Mouse (Mus musculus): ENCODE results near the gene Ssr4. TPM values are rescaled to one million over a fixed set of nuclear protein-coding genes. Genes with fewer than 3 reads are reported as not detected.

The Ssr4 gene
- polyA plus RNA-seq, 1 experiment: not detected

DNA sequence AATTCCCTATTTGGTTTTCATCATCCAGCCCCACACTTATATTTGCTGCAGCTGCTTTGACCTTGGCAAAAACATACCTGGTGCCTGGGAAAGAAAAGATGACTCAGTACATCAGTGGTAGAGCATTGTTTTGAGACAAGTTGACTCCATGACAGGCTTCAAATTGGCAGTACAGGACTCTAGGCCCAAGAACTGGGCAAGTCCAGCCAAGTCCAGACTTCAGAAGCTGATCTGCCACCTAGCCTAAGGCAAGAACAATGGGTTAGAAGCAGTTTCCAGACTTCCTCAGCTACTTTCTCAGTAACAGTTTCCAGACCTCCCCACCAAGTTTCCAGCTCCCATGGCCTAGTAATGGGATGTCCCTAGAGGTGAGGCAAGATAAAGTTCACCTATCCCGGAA lies 48.9 kb downstream of the Ssr4 start:
- WGBS: 92% methylated on average over 1 of the region's 1 CpGs
- Histone ChIP-seq H3K4me3 (ENCODE audit: insufficient read depth, low read depth, low read length) (no peak overlapping the region), H3K4me1 (ENCODE audit: control insufficient read depth, insufficient read depth, low read length) (no peaks in the 10 kb centered on the region), H3K27ac (ENCODE audit: insufficient read depth, low read depth, low read length) (no peak overlapping the region)
- no peak for TF ChIP-seq CTCF (IDR thresholded peaks at IDR 0.05; ENCODE audit: insufficient read depth, low read depth, low read length)
- TF ChIP-seq POLR2A (IDR thresholded peaks at IDR 0.05; ENCODE audit: insufficient read depth, low read depth, low read length): no peak

DNA sequence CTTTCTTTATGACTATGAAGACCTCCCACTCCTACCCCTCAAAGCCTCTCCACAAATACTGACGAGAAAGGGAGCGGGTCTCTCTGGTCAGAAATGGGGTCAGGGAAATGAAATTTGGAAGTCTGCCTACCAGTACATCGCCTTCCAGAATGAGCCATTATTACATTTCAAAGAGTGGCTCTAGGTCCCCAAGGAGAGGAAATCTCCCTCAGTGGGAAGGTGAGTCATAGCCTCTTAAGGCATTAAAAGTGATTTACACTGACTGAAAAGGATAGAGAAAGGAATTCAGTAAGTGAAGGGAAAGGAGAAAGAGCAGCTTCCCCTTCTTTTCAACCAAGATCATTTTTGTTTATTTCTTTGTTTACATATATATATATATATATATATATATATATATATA lies 49.9 kb downstream of the Ssr4 start:
- no peak overlapping the region for H3K27ac ChIP-seq (ENCODE audit: insufficient read depth, low read depth, low read length)
- no peaks in the 10 kb centered on the region for H3K4me1 ChIP-seq (ENCODE audit: control insufficient read depth, insufficient read depth, low read length)
- WGBS: 75% methylated on average over 3 of the region's 3 CpGs
- TF ChIP-seq POLR2A (IDR thresholded peaks at IDR 0.05; ENCODE audit: insufficient read depth, low read depth, low read length) (no peak), CTCF (IDR thresholded peaks at IDR 0.05; ENCODE audit: insufficient read depth, low read depth, low read length) (no peak)
- H3K4me3 ChIP-seq (ENCODE audit: insufficient read depth, low read depth, low read length): no peak overlapping the region

Other genes with a start within 250 kb of the Ssr4 start
- not detected in 2 replicates for gene Dusp9, start 147.6 kb upstream of the Ssr4 start, polyA plus RNA-seq (2012; ENCODE audit: insufficient read depth, insufficient read length, low replicate concordance, missing spikeins)
- not detected in 2 replicates for gene Pnck, start 126.9 kb upstream of the Ssr4 start, polyA plus RNA-seq (2012; ENCODE audit: insufficient read depth, insufficient read length, low replicate concordance, missing spikeins)
- gene Slc6a8, start 113.9 kb upstream of the Ssr4 start, polyA plus RNA-seq (2012; ENCODE audit: insufficient read depth, insufficient read length, low replicate concordance, missing spikeins): 112 TPM in 1 of 2 replicates, not detected in the other
- gene Bcap31, start 70.9 kb upstream of the Ssr4 start, polyA plus RNA-seq (2012; ENCODE audit: insufficient read depth, insufficient read length, low replicate concordance, missing spikeins): 255 TPM in 1 of 2 replicates, not detected in the other
- not detected in 2 replicates for gene Abcd1, start 70.4 kb upstream of the Ssr4 start, polyA plus RNA-seq (2012; ENCODE audit: insufficient read depth, insufficient read length, low replicate concordance, missing spikeins)
- not detected in 2 replicates for gene Plxnb3, start 29.9 kb upstream of the Ssr4 start, polyA plus RNA-seq (2012; ENCODE audit: insufficient read depth, insufficient read length, low replicate concordance, missing spikeins)
- gene Srpk3, start 12.6 kb upstream of the Ssr4 start, polyA plus RNA-seq (2012; ENCODE audit: insufficient read depth, insufficient read length, low replicate concordance, missing spikeins): not detected in 2 replicates
- not detected in 2 replicates for gene Idh3g, start 131 bp upstream of the Ssr4 start, polyA plus RNA-seq (2012; ENCODE audit: insufficient read depth, insufficient read length, low replicate concordance, missing spikeins)
- gene Pdzd4, start 37.9 kb downstream of the Ssr4 start, polyA plus RNA-seq (2012; ENCODE audit: insufficient read depth, insufficient read length, low replicate concordance, missing spikeins): 83.9 TPM in 1 of 2 replicates, not detected in the other
- gene Avpr2, start 105.1 kb downstream of the Ssr4 start, polyA plus RNA-seq (2012; ENCODE audit: insufficient read depth, insufficient read length, low replicate concordance, missing spikeins): not detected in 2 replicates
- not detected in 2 replicates for gene L1cam, start 109.1 kb downstream of the Ssr4 start, polyA plus RNA-seq (2012; ENCODE audit: insufficient read depth, insufficient read length, low replicate concordance, missing spikeins)
- gene Arhgap4, start 134.8 kb downstream of the Ssr4 start, polyA plus RNA-seq (2012; ENCODE audit: insufficient read depth, insufficient read length, low replicate concordance, missing spikeins): not detected in 2 replicates
- not detected in 2 replicates for gene Naa10, start 134.9 kb downstream of the Ssr4 start, polyA plus RNA-seq (2012; ENCODE audit: insufficient read depth, insufficient read length, low replicate concordance, missing spikeins)
- gene Renbp, start 143.8 kb downstream of the Ssr4 start, polyA plus RNA-seq (2012; ENCODE audit: insufficient read depth, insufficient read length, low replicate concordance, missing spikeins): not detected in 2 replicates
- 99.2 and 394 TPM in 2 replicates for gene Hcfc1, start 179.3 kb downstream of the Ssr4 start, polyA plus RNA-seq (2012; ENCODE audit: insufficient read depth, insufficient read length, low replicate concordance, missing spikeins)
- gene Irak1, start 236.9 kb downstream of the Ssr4 start, polyA plus RNA-seq (2012; ENCODE audit: insufficient read depth, insufficient read length, low replicate concordance, missing spikeins): not detected in 2 replicates